Mouse (Mus musculus) c-Kit-positive CD71-positive TER-119-positive erythroid progenitor cells, embryonic 14.5 days (primary cell): ENCODE data around the gene Itga2b.
A peak's percentile ranks its signal among the peaks of the same experiment; 100 is the strongest.

ENCODE experiments used
- DNase-seq: peaks from one replicate; pipeline ENCODE4 v3.0.0-alpha.2; 2013; ENCODE audit warnings: low spot score

Itga2b gene

DNA sequence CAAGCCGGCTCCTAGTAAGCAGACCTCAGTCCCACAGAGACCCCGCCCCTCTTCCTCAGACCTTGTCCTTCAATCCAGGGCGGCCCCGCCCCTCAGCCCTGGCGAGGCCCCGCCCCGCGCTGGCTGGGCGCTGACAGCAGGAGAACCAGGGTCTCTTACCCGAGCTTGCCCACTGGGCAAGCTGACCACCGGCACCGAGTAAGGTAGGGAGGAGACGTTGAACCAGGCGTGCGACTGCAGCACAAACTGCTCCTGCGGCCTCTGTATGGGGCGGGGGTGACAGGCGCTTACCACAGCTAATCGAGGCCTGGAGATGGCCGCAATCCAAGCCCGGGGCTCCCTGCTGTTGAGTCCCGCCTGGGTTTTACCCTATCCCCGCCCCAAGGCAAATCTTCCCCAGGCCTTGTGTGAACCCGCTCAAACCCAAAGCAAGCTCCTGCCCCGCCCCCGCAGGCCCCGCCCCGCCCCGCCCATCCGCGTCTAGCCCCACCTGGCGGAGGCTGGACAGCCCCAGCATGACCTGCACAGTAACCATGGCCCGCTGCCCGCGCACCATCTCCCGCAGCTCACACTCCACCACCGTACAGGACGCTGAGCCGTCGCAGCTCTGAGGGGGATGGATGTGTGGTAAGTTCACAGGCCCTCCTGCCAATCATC is 14.1 kb downstream of the Itga2b start:
- DNase-seq, result peak; percentile 57

DNA sequence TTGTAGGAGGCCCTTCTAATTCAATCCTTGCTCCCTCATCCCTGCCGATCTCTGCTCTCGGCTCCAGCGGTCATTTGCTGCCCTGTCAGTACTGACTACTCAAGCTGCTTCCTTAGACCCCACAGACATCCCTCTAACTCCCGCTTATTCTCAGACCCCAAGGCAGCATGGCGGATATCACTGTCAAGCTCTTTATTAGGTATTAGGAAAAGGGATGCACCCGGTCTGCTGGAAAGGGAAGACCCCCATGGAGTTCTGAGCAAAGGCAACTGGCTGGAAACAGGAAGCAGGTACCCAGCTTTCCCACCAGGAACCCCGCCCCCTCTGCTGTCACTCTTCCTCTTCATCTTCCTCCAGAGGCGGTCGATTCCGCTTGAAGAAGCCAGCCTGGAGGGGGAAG is 16.8 kb downstream of the Itga2b start:
- no peak for DNase-seq

DNA sequence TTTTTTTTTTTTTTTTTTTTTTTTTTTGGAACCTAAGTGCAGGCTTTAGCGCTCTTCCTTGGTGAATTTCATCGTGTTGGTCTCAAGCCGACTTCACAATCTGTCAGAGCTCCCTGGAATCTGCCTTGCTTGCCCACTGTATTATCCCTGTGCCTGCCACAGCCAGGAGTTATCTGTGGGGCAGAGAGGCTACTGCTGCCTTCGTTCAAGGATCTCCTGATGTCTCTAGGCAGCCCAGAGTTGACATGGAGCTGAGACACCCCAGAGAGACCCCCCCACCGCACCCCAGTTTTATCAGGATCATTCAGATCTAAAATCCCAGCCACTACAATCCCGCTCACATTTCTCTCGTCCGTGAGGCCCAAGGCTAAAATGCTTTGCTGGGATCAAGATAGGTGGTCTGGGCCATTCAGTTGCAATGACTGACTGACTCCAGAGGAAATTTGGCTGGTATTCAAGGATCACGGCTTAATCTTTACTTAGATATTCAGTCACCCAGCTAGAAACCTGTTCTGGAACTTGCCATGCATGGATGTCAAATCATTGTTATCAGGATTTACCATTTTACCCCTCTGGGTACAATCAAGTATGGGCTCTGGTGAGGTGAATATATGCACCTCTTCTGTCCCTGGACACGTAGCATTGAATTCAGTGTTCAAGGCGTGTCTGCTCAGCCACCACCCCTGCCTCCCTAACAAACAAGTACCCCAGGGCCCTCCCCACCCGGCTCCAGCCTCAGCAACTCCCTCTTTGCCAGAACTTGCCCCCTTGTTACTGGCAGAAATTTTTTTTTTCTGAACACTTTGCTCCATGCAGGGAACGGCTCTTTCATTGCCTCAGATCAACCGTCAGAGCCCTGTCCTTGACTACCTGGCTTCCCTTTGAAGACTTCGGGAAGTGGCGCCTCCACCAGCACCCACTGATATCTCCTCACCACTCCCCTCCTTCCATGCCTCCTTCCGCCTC is 20.6 kb downstream of the Itga2b start:
- no peak for DNase-seq

DNA sequence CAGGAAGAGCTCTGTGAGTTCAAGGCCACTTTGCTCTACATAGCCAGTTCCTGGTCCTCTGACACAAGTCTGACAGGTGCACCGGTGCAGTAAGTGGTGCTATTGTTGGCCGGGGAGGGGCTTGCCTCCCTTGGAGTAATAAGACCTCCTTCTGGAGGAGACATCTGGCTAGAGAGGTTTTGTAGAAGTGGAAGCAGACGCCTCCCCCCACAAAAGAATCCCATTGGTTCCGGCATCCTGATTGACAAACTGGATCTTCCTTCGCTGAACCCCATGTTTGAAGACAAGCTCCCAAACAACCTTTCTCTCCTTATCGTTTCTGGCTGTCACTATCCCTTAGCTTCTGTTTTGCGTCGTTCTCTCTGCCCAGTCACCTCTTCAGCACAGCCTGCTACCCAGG is 21.6 kb downstream of the Itga2b start:
- no peak for DNase-seq

DNA sequence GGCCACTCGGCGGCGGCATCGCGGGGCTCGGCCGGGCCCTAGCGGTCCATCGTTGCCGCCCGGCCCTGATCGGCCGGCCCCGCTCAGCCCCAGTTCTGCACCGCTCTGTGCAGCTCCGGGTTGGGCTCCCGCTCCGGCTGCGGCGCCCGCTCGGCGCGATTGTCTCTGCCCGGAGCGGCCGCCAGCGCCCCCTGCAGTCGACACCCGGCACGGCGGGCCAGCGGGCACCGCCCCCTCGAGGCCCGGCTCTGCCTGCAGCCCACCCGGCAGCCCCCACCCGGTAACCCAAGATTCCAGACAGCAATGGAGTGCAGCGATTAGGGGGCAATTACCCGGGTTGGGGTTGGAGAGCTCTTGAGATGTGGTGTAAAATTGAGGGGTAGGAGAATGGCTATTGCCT is 22.4 kb downstream of the Itga2b start, which contains the start of gene Fam171a2:
Gene Fam171a2, minus strand, starts transcription at position 186 of the 400 bp plus-strand sequence.
- DNase-seq, result no peak

DNA sequence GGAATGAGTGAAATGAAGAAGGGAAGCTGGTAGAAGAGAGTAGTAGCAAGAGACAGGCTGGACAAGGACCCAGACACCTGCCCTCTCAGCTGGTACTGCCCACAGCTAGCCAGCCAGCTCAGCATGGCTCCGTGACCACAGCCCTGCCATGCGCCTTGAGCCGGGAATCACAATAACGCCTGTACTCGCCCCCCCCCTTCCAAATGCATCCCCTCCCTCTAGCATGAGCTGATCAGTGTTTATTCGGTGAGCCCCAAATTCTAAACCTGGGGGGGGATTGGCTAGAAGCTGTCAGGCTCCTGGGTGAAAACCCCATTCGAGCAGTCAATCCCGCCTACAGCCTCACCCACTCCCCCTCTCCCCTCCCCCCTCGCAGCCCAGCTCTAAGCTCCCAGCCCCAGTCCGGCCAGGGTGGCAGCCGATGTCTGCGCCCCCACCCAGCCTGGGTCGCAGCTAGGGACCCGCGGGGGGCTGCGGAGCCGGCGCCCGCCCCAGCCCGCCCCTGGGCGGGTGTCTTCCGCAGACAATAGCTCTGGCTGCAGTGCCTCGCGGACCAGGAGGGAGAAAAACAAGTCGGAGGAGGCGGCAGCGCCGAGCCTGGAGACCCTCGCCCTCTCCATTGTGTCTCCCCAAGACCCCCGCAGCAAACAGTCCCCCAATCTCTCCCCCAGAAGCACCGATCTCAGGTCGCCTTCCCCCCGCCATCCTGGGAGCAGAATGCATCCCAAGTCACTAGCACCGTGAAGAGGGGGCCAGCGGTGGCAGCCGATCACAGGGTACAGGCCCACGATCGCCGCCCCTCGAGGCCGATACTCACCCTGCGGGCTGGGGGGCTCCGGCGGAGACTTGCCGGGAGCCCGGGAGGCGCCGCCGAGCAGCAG is 23.1 kb downstream of the Itga2b start:
- no peak for DNase-seq

DNA sequence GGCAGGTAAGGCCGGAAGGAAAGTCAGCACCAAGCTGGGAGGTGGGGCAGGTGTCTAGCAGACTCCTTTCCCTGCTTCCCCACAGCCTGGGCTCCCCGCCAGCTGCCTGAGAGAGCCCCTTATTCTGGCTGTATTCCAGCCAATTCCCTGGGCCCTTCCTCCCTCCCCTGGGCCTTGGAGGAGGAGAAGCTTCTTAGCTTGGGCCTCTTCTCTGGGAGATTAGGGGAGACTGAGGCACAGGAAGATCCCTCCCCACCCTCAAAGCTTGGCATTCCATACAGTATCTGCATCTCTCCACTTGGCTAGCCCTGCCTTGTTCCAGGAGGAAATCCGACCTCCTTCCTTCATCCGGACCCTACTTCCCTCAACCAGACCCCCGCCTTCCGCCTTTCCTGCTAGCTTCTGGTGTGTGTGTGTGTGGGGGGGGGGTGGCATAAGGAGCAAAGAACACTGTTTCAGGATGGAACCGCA is 24.0 kb downstream of the Itga2b start:
- DNase-seq, result no peak

DNA sequence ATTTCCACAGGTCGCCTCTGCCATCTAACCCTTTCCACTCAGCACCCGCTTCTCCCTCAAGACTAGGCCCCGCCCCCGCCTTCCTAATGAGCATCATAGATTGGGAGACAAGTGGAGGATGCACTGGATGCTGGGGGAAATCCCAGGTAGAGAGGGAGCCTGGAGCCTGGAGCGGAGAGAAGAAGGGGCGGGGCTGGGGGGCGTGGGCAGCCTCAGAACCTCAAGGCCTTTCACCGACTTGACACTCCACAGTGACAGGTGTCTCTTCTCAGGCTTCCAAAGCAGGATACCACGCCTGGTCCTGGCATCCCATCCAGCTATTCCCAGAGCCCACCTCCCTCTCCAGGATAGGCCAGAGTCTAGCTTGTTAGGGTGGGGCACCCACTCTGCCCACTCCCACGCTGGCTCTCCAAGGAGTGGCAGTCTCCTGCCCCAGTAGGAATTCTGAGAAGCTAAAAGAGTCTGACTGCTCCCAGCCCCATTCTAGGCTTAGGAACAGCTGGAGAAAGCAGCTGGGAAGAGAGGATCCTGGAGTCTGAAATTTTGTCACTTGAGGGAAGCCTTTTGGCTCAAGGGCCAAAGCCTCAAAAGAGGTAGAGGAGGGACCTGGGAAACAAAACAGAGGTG is 24.5 kb downstream of the Itga2b start:
- DNase-seq, result no peak

DNA sequence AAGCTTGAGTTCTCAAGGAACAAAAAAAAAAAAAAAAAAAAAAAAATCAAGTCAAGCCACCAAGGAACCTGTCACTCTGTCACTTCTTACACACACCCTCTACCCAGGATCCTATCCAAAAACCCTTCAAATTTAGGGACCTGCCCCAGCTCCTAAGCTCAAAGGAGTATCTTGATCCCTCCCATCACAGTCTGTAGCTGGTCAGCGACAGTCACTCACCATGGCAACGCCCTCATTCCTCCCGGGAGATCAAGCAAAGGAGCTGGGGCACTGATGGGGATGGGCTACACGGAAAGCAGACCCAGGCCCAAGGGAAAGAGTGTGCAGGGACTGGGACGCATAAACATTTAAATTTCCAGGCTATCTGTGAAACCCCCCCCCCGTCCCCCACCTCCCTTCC is 25.1 kb downstream of the Itga2b start:
- no peak for DNase-seq

DNA sequence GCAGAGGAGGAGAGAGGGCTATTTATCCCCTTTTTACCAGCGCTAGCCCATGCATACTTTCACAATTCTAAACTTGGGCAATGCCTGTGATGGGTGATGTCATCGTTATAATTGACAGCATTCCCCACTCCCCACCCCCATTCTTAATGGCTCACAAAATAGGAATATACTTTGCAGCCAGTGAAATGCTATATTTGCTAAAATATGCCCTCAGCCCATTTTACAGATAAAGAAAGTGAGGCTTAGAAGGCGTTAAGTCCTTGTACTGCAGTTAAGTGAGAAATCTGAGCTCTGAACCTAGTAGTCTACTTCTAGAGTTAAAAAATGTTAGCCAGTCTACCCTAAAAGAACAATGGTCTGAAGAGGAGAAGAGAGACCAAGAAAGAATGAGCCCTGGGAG is 25.6 kb downstream of the Itga2b start:
- no peak for DNase-seq

DNA sequence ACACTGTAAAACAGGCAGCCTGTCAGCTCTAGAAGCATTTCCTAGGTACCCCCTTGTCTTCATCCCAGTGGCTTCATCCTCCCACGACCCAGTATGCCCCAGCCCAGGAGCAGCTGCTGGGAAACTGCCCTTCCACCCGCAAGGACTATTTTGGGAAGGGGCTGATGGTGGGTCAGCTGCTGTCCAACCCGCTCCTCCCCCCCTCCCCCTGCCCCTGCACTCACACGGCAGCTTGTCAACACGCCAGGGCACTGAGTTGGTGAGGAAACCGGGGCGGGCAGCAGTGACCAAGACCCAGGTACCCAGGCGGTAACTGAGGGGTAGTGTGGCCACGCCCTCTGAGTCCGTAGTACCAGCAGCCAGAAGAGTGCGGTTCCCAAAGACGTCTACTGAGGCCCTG is 26.2 kb downstream of the Itga2b start:
- DNase-seq, result no peak

DNA sequence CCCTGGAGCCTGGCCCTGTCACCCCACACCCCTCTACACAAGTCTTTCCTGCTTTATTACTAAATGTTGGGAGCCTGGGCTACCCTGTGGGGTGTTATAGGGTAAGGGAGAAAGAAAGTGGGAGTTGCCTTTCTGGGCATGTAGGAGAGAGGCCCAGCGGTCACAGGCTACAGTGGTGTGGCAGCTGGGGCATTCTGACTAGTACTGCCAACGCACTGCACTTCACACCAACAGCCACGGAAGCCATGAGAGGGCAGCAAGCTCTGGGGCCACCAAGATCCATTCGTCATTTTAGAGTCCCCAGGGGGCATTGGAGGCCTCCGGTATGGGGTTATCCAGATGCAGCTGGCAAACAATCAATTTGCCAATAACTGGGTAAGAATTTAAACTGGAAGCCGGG is 27.8 kb downstream of the Itga2b start:
- DNase-seq, result no peak

DNA sequence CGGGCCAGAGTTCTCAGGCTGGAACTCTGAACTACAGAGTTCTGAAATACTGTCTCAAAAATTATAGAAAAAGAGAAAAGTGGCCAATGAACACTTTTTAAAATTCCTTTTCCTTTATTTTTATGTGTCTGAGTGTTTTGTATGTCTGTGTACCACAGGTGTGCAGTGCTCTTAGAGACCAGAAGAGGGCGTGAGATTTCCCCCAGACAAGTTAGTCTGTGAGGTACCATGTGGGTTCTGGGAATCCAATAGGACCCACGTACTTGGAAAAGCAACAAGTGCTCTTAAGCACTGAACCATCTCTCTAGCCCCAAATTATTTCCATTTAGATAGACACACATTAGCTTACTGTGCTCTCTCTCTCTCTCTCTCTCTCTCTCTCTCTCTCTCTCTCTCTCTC is 28.5 kb downstream of the Itga2b start:
- DNase-seq, result no peak

DNA sequence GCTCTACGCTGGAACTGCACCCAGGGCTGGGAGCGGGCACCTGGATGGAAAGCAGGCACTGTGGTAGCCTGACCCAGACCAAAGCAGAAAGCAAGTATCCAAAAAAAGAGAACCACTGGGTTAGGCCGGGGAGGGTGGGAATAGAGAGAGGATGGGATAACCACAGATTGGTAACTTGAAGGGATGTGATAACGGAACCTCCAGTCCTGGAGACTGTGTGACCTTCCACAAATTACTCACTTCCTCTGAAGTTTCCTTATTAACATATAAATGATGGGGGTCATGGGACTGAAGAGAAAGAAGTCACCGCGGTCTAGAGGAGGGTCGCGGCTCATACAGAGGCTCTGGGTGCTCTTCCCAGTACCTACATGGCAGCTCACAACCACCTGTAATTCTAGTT is 29.7 kb downstream of the Itga2b start:
- DNase-seq, result no peak

DNA sequence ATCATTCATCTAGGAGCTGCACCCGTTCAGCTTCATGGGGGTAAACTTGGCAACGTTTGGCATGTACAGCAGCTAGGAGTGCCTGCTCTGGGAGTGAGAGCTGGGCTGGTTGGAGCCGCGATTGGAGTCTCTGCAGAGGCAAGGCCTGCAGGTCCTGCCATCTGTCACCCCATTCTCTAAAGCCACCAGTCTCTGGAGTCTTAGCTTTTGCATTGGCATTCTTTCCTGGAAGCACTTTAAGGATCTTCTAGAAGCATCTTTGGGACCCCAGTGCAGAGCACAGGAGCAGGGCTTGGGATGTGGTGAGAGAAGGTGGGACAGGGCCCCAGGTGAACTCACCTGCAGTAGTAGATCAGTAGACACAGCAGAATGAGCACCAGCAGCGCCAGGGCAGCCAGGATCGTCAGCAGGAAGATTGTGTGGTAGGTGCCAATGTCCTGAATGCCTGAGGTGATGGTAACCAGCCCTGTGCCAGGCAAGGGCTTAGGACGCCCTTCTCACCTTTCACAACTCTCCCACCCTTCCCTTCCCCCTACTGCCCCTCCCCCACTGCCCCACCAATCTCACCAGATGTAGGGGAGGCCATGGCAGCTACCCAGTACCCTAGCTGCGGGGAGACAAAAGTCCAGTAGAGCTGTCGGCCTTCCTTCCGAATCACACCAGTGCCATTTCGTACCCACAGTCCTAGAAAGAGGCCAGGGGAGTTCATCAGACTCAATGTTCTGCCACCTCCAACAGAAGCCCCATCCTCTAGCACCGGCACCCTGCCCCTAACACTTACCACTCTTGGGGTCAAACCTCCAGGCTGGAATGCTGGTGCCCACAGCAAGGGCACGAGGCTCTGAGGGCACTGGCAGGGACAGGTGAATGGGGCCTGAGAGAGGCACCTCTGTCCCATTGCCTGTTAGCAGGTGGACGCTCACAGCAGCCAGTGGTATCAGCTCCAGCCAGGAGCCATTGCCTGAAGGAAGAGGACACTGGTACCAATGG is 30.5 kb downstream of the Itga2b start:
- DNase-seq, result no peak

DNA sequence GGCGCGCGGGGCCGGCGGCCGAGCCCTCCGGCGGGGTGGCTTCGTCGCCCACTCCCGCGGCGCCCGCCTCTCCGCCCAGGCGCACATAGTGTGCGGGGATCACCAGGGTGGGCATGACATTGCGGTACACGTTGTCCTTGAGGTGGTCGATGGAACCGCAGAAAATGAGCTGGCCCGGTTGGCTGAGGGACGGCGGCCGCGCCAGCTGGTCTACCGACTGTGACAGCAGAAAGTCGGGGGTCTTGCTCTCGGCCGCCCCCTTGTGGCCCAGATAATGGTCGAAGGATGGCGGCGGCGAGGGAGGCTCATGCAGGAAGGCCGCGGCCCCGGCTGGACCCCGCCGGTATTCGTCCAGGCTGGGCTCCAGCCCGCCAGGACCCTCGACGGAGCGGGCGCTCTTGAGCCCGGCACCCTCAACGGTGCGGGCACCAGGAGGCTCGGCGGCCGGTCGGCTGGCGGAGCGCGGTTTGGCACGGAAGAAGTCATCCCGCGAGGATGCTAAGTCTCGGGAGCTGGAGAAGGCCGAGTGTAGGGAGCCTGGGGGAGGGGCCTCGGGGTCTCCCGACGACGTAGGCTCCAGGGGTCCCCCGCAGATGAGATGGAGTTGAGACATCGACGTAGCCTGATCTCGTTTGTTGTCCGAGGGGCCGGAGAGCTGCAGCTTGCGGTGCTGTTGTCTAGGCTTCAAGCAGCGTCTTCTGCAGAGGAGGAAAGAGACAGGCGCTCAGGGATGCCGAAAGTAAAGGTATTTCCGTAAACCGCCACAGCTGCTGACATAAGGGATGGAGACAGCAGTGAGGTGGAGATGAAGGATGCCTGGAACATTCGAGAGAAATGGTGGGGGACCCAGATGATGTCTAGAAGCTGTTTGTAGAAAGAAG is 31.5 kb downstream of the Itga2b start:
- peak; percentile 53 for DNase-seq

DNA sequence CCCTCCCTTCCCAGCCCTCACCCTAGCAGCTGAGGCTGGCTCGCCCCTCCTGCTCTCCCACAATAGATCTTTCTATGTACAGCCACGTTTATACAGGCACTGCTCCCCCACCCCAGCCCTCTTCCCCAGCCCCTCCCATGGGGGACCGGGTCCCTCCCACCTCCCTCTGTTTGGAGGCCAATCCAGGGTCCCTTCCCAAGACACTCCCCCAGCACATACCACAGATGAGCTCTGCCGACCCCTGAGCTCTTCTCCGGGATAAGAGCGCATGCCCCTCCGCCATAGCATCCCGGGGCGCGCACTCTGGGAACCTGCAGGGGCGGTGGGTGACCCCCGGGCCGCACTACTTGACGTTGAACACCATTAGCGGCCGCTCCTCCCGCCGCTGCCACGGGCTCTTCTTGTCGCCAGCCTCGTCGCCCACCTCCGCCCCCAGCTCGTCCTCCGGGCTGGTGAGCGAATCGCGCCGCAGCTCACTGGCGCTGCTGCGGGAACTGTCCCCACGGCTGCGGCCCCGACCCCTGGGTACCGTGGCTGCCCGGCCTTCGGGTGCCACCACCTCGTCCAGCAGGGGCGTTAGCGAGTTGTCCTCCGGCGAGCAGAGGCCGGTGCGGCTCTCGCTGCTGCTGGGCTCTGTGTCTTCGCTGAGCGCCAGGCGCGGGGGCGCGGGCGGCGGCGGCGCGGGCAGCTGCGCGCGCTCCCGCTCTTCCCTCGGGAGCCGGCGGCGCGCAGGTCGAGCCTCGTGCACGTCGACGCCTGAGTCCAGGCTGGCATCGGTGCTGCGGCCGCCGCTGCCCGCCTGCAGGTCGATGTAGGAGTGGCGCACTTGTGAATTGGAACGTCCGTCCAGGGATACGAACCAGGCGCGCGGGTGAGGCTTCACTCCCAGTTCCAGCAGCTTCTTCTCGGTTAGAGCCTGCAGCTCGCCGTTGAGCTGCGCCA is 32.5 kb downstream of the Itga2b start:
- no peak for DNase-seq

DNA sequence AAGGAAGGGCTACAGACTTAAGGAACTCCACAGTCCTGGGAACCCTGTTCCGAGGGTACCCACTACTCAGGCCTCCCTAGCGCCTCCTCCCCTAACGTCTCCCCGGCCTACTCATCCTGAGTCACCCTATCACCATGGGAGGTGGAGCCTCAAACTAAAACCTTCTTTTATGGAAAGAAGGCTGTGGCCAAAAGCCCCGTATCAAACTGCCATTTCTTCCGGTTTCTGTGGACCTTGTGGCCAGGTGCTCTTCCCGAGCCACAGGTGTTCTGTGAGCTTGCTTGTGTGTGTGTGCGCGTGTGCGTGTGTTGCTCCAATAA is 33.5 kb downstream of the Itga2b start:
- no peak for DNase-seq
